Mouse (Mus musculus): ENCODE measurements at regions not wholly inside any gene's neighbourhood (a gene's known extent, or its start where the extent isn't known, plus 50 kb on each side); places are given as distances from the start of the nearest gene placed in this dataset.

DNA sequence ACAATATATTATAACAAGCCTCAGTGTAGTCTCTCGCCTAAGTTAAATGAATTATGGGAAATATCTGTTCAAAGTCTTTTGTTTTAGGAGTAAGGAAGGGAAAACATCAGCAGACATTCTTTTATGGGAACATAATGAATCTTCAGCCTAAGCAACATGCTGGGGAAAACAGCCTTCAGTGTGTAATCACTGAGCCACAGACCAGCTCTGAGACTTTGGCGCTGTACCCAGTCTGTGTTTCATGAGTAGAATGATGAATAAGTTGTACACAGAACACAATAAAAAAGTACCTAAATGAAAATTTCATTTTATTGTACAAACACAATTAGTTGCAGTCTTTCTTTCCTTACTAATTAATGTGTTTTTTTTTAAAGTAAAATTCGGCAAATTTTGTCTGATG is 1774.8 kb upstream of the Pcdh20 start:
- Histone ChIP-seq H3K4me1 (ENCODE audit: control insufficient read depth in 1 of 2, insufficient read depth in 2 of 2, low read length in 2 of 2) (no peaks in the 10 kb centered on the region), H3K4me3 (ENCODE audit: control insufficient read depth in 1 of 2, insufficient read depth in 1 of 2, low read depth in 2 of 2, low read length in 2 of 2) (no peak overlapping the region), H3K27me3 (ENCODE audit: control insufficient read depth in 1 of 2, insufficient read depth in 2 of 2, low read length in 2 of 2) (no peaks in the 10 kb centered on the region), H3K9ac (ENCODE audit: control insufficient read depth, low read depth, low read length, poor library complexity, severe bottlenecking) (no peak overlapping the region), H3K36me3 (ENCODE audit: control insufficient read depth in 1 of 2, insufficient read depth in 2 of 2, low read length in 2 of 2) (no peaks in the 10 kb centered on the region), H3K9me3 (replicated peaks; ENCODE audit: insufficient read depth, low read length) (no peaks in the 10 kb centered on the region), H3K27ac (ENCODE audit: control insufficient read depth, low read depth, low read length) (no peak overlapping the region), H3K79me2 (ENCODE audit: control insufficient read depth, insufficient read depth, low read length, poor library complexity) (no peaks in the 10 kb centered on the region)
- no peak for DNase-seq (ENCODE audit: low read depth, low spot score)
- TF ChIP-seq NELFE (IDR thresholded peaks at IDR 0.05; ENCODE audit: low read depth, low read length) (no peak), ZNF384 (IDR thresholded peaks at IDR 0.05; ENCODE audit: low read depth, low read length) (no peak), HCFC1 (IDR thresholded peaks at IDR 0.05; ENCODE audit: low read depth, low read length) (no peak), RCOR1 (IDR thresholded peaks at IDR 0.05; ENCODE audit: low read depth, low read length) (no peak), USF1 (IDR thresholded peaks at IDR 0.05; ENCODE audit: low read depth, low read length) (no peak), MEF2A (IDR thresholded peaks at IDR 0.05; ENCODE audit: extremely low read depth, insufficient replicate concordance, low read depth, low read length, poor library complexity, severe bottlenecking) (no peak), UBTF (IDR thresholded peaks at IDR 0.05; ENCODE audit: borderline replicate concordance, insufficient read depth, low read depth, low read length) (no peak), RAD21 (IDR thresholded peaks at IDR 0.05; ENCODE audit: low read depth, low read length) (no peak), NRF1 (IDR thresholded peaks at IDR 0.05; ENCODE audit: insufficient read depth, low read depth, low read length, poor library complexity, severe bottlenecking) (no peak), MAFK (IDR thresholded peaks at IDR 0.05; ENCODE audit: borderline replicate concordance, low read depth, low read length) (no peak), POLR2AphosphoS2 (IDR thresholded peaks at IDR 0.05; ENCODE audit: low read length) (no peak), CHD2 (IDR thresholded peaks at IDR 0.05; ENCODE audit: low read length) (no peak), POLR2A (IDR thresholded peaks at IDR 0.05; ENCODE audit: control insufficient read depth in 1 of 2, insufficient read depth in 1 of 2, low read depth in 1 of 2, low read length in 2 of 2, poor library complexity in 1 of 2) (no peak), ELF1 (IDR thresholded peaks at IDR 0.05; ENCODE audit: low read depth, low read length) (no peak), TAL1 (IDR thresholded peaks at IDR 0.05; ENCODE audit: low read length) (no peak)

GRCm38 (mm10) chr14:90232661-90233060 is 1761.5 kb upstream of the Pcdh20 start:
- H3K9me3 ChIP-seq (replicated peaks; ENCODE audit: insufficient read depth, low read length) = no peaks in the 10 kb centered on the region
- no peaks in the 10 kb centered on the region for H3K27me3 ChIP-seq (ENCODE audit: control insufficient read depth in 1 of 2, insufficient read depth in 2 of 2, low read length in 2 of 2)
- H3K4me1 ChIP-seq (ENCODE audit: control insufficient read depth in 1 of 2, insufficient read depth in 2 of 2, low read length in 2 of 2) = no peaks in the 10 kb centered on the region
- DNase-seq (ENCODE audit: low read depth, low spot score) = no peak
- no peak overlapping the region for H3K27ac ChIP-seq (ENCODE audit: control insufficient read depth, low read depth, low read length)
- no peak for TF ChIP-seq E2F4 (IDR thresholded peaks at IDR 0.05; ENCODE audit: borderline replicate concordance, low read depth, low read length)
- TF ChIP-seq SMC3 (IDR thresholded peaks at IDR 0.05; ENCODE audit: low read depth, low read length) = no peak
- TF ChIP-seq MYB (IDR thresholded peaks at IDR 0.05; ENCODE audit: low read depth, low read length) = no peak
- no peak for TF ChIP-seq MYC (IDR thresholded peaks at IDR 0.05; ENCODE audit: low read depth, low read length)
- no peak for TF ChIP-seq ETS1 (IDR thresholded peaks at IDR 0.05; ENCODE audit: low read depth, low read length)
- no peak for TF ChIP-seq MXI1 (IDR thresholded peaks at IDR 0.05; ENCODE audit: low read depth, low read length)
- TF ChIP-seq RCOR1 (IDR thresholded peaks at IDR 0.05; ENCODE audit: low read depth, low read length) = no peak
- no peak for TF ChIP-seq POLR2A (IDR thresholded peaks at IDR 0.05; ENCODE audit: control insufficient read depth in 1 of 2, insufficient read depth in 1 of 2, low read depth in 1 of 2, low read length in 2 of 2, poor library complexity in 1 of 2)
- TF ChIP-seq UBTF (IDR thresholded peaks at IDR 0.05; ENCODE audit: borderline replicate concordance, insufficient read depth, low read depth, low read length) = no peak
- no peaks in the 10 kb centered on the region for H3K36me3 ChIP-seq (ENCODE audit: control insufficient read depth in 1 of 2, insufficient read depth in 2 of 2, low read length in 2 of 2)
- H3K4me3 ChIP-seq (ENCODE audit: control insufficient read depth in 1 of 2, insufficient read depth in 1 of 2, low read depth in 2 of 2, low read length in 2 of 2) = no peak overlapping the region
- no peaks in the 10 kb centered on the region for H3K79me2 ChIP-seq (ENCODE audit: control insufficient read depth, insufficient read depth, low read length, poor library complexity)
- no peak overlapping the region for H3K9ac ChIP-seq (ENCODE audit: control insufficient read depth, low read depth, low read length, poor library complexity, severe bottlenecking)
